Mouse (Mus musculus): ENCODE measurements around the gene Mki67.
A peak's percentile ranks its signal among the peaks of the same experiment; 100 is the strongest.

The Mki67 gene

GRCm38 (mm10) chr7:135715642-135716444 is at the start of gene Mki67:
Gene Mki67 (minus strand): TSS chr7:135716361.
- peak; percentile 18 to 45 for DNase-seq

- peak; percentile 19 to 30 for DNase-seq
Measured at GRCm38 (mm10) chr7:135763311-135763710, 47.1 kb upstream of the Mki67 start.

DNA sequence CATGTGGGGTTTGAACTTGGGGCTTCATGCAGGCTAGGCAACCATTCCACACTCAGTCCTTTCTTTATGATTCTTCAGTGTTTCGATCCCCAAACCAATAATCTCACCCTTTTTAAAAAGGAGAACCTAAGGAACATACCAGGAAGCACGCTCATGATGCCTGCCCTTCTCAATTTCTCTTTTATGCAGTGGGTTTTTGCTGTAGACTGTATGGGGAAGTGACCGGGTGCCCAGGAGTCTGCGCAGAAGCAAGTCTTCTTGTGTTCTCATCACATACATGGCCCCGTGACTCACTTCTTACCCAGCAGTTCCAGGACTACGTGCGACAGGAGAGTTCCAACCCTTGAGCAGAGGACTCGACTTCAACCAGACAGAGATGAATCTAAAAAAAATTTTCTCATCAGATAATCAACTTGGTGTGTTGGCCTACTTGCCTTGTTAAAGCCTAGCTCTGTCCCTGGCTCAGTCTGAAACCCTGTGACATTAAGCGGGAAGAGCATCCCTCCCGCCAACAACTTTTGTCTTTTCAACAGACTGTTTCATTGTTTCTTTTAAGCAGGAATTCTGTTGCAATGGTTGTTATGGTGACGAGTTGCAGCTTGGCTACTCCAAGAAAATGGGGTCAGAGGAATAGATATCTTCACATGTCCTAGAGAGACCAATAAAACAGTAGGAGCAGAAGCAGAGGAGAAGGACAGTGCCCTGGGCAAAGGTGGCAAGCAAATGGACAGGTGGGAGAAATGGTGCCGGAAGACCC is 42.8 kb upstream of the Mki67 start:
- no peak for DNase-seq

GRCm38 (mm10) chr7:135758171-135758570 is 42.0 kb upstream of the Mki67 start:
- DNase-seq: peak; percentile 31 to 60

DNA sequence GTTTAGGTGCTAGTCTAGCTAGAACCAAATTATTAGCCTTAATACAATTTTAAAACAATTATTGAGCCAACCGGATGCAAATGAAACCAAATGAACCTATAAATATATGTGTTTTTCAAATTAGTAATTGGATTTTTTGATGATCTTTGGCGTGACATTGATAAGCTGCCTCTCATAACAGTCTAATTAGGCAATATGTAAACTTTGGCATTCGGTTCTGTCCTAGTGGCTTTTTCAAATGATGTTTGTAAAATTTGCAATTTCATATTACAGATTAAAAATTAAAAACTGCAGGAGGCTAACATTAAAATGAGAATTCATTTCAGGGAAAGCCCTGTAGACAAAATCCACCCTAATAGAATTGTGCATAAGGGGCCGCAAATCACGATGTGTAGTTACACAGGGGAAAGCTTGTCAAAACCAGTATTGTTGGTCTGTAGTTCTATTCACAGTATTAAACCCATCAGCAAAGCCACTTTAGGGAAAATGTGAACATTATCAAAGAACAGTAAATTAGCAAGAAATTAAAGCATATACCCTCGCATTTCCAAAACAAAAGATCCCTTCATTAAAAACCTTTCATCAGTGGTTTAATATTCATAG is 40.9 kb upstream of the Mki67 start:
- no peak for DNase-seq

DNA sequence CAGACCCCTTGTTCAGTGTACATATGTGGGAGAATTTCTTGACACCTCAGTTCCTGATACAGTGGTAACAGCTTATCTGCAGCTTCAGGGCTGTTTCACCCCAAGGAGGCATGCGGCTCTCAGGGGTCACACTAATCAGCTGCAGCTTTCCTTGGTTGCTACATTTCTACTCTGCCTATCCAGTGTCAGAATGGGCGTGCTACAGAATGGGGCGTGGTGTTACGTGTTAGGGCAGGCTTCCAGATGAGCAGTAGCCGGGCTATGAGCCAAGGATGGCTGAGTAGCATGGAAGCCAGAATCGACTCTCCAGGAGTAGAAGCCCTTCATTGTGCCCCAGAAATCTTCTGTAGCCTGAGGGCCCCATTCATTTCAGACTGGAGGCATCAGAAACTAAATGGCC is 32.8 kb upstream of the Mki67 start:
- peak in 1 of 2 experiments; percentile 32 for DNase-seq

DNA sequence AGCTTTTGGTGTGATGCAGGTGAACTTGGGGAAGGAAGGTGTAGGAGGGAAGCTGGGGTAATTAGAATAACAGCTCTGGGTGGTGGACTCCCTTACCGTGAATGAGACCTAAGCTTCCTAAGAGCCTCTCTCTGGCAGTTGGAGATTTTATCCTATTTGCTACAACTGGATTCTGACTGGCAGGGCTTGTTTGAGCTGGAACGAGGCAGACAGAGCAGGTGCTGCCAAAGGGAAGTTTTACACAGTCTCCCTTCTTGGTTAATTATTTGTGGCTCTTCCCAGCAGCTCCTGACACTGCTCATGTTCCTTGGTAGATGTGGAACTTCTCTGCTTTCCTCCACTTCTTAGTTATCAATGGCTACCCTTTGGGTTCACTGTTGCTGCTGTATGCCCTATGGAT is 30.9 kb upstream of the Mki67 start:
- peak; percentile 71 to 83 for DNase-seq

DNA sequence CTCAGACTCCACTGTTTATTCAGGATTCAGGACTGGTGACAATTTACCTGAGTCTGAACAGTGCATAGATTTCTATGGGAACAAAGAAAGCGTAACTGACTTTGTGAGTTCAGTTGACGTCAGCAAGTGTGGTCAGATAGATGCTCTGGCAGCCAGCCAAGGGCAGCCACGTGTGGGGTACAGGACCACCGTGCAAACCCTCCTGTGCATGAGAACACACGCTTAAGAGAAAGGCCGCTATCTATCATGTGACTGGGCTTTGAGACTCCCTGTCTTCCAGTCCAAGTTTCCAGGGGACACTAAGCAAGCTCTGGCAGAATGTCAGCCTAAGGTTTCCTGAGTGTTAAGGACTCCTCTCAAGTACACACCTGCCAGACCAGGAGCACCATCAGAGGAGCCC is 30.4 kb upstream of the Mki67 start:
- peak in 1 of 2 experiments; percentile 36 for DNase-seq

DNA sequence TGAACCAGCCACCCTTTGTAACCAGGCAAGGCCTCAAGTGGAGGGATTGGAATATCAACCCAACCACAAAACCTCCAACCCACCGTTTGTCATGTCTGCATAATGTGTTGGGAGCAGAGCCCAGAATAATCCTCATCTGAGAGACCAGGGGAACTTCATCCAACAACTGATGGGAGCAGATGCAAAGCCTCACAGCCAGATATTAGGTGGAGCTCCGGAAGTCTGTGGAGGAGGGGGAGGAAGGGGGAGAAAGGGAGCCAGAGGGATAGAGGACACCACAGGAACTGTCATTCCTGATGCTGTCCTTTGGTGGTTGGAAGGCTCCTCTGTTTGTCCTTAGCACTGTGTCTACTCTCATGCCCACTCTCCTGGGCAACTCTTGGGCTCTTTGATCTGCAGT is 28.9 kb upstream of the Mki67 start:
- no peak for DNase-seq

DNA sequence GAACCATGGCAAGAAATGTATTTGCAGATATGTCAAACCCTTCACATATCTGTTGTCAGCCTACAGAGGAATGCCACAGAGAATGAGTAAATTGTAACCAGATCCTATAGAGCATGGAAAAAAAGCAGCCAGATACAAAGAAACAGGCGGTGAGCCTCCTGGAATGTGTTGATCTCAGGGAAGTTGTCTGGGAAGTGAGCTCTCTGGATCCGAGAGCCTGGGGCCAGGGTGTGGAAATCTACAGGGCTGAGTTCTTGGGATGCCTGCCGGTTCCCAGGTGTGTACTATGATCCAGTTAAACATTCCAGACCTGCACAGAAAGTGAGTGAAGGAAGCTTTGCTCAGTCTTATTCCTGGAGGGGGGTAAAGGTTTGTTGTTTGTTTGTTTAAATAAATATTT is 24.3 kb upstream of the Mki67 start:
- no peak for DNase-seq

DNA sequence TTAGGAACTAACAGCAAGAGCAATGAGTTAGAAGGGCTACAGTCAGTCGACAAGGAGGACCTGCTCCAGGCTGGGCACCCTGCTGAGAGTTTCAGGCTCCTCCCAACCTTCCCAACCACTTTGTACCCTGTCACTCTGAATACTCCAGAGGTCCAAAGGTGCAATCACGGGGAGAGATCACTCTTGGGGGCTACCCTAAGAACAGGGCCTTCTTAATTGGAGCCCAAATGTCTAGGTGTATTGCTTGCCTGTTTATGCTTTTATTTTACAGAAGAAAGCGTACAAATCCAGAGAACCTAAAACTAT is 20.4 kb upstream of the Mki67 start:
- no peak for DNase-seq

GRCm38 (mm10) chr7:135735691-135736580 is 19.8 kb upstream of the Mki67 start:
- peak; percentile 88 to 92 for DNase-seq

DNA sequence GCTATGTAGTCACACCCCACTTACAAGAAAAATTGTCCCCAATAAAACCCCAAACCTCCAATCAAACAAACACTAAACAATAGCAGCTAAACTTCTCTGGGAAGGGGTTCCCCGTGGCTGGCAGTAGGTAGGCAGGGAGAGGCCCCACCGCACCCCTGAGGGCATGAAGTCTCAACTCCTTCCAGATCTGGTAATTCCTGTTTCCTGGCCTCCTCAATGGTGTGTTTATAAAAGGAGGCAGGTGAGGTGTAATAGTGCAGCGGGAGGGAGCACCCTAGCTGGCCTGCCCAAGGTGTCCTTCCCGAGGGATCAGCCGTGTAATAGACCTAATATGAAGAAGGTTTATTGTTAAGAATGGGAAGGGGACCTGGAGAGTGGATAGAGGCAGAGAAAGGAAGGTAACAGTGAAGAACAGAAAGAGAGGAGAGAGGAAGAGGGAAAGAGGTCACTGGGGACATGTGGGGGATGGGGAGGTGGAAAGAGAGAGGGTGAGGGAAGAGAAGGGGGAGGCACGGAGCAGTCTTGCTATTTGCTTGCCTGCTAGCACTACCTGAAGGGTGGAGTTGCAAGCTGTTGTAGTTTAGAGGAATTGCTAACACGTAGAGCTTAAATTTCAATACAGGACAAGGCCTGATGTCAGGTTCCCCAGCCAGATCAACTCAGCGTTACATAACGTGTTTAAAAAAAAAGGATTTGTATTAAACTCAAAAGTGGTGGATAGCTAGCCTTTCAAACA is 18.9 kb upstream of the Mki67 start:
- peak in 1 of 2 experiments; percentile 38 for DNase-seq

DNA sequence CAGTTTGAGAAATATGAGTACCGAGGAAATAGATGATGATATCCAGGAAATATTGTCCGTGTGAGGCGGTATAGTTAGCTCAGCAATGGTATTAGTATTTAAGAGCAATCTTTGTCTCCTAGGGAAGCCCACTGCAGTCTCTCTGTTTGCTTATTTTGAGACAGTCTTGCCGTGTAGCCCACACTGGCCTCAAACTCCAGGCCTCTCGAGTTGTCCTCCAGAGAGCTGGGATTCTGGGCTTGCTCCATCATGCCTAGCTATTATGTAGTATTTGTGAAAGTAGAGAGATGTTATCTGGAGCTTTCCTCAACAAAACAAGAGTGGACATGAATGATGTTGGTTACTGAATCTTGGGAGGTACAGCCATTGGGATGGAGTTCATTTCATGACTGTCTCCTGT is 18.2 kb upstream of the Mki67 start:
- DNase-seq: no peak

DNA sequence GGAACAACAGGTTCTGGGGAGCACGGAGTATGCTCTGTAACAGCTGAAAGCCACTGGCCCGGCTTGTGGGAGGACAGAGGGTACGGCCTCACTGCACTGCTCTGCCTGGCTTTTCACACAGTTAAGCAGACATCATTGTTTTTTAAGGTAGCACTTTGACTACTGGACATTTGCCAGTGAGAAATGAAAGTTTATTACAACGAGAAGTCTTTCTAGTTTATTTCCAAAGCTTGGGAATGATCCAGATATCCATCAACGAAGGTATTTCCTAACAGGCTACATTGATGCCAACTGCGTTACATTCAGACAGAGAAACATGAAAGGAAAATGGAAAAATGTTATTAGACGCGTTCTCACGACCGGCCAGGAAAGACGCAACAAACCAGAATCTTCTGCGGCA is 11.9 kb upstream of the Mki67 start:
- no peak for DNase-seq

- DNase-seq: no peak
Measured at GRCm38 (mm10) chr7:135726707-135727106, 10.5 kb upstream of the Mki67 start.

GRCm38 (mm10) chr7:135723672-135724341 is 7.6 kb upstream of the Mki67 start:
- DNase-seq: no peak

DNA sequence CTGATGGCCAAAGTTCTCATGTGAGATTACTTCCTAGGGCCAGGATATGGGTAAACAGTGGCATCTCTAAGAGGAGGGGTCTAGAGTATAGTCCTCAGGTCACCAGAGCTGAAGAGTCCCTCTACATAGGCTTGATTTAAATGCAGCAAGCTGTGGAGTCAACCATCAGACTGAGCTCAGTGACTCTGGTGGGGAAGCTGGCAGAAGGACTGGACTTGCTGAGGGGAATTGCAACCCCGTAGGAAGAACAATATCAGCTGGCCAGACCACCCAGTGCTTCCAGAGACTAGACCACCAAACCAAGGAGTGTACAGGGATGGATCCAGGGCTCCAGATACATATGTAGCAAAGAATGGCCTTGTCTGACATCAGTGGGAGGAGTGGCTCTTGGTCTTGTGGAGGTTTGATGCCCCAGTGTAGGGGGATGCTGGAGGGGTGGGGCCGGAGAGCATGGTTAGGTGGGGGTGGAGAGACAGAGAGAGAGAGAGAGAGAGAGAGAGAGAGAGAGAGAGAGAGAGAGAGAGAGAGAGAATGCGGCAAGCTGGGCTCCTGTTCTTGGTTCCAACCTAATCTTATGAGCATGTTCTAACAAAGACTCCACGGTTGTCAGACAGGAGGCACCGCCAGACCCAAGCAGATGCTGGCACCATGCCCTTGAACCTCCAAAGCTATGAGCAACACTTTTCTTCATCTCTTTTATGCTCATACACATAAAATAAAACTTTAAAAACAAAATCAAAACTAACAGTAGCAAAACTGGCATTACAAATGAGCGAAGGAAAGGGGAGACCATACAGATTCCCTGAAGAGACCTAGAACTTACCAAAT is 6.1 kb upstream of the Mki67 start:
- no peak for DNase-seq

GRCm38 (mm10) chr7:135721436-135721992 is 5.4 kb upstream of the Mki67 start:
- no peak for DNase-seq

- DNase-seq: no peak
Measured at GRCm38 (mm10) chr7:135716968-135717557, 902 bp upstream of the Mki67 start.

Measured in kidney, postnatal 25 days (tissue).